16 mouse cellular contexts compared by ENCODE assay signal in the genomic region with DNA sequence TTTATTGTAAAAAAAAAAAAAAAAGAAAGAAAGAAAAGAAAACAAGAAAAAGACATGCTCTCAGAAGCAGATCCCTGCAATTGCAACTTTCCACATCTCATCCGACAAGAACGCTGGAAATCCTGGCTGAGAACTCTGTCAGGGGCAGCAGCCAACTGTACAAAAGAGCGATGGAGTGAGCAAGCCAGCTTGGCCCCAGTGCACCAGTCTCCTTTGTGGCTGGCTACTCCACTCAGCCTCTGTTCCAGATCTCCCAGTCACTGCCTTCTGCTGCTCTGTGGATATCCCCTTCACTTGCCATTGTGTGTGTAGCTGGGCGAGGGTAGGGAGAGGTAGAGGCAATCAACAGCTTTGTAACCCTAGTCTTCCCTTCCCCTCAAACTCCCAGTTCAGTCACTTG. TPM values are rescaled to one million over a fixed set of nuclear protein-coding genes. Genes with fewer than 3 reads are reported as not detected.
DNase-seq lines count a peak whose midpoint lies in the region; ATAC-seq and TF ChIP-seq lines count a peak whose summit lies in the region.
"Had no signal": no experiment of that assay in that cellular context is flagged by ENCODE, and none has a peak within 500 bp of the region (broad histone marks: within the 10 kb centered on the region; RNA-seq: fewer than 3 reads in every experiment).

No protein-coding gene starts in this region.

- ATAC-seq in lung, postnatal 0 days: no peak
- ATAC-seq: intestine, embryonic 16.5 days had no signal

- DNase-seq in adrenal gland, adult 8-10 months: peak; percentile 9
- DNase-seq in adrenal gland, postnatal 4 days (ENCODE audit: low spot score in 2 of 2): no peak
- DNase-seq in heart, adult 11 months: peak; percentile 87
- DNase-seq in heart, adult 8-10 months (ENCODE audit: low spot score): no peak
- peak; percentile 6 for DNase-seq in lung, postnatal 36 days
- DNase-seq in lung, postnatal 0 days (ENCODE audit: low spot score): no peak
- peak; percentile 19 for DNase-seq in gastrocnemius, postnatal 25 days
- no peak for DNase-seq in limb, embryonic 10.5 days (ENCODE audit: low spot score)
- DNase-seq: cerebellum, adult 2 months; embryo, embryonic 11 days; kidney, postnatal 25 days; liver, embryonic 13.5 days; thymus, postnatal 25 days had no signal

- no peaks in the 10 kb centered on the region for H3K9me3 ChIP-seq in lung, postnatal 0 days (ENCODE audit: low read length)
- no peaks in the 10 kb centered on the region for H3K9me3 ChIP-seq in limb, embryonic 10.5 days (replicated peaks)
- H3K9me3 ChIP-seq: liver, embryonic 13.5 days had no signal

- no peaks in the 10 kb centered on the region for H3K36me3 ChIP-seq in lung, postnatal 0 days (ENCODE audit: insufficient read depth, low read length)
- H3K36me3 ChIP-seq in limb, embryonic 10.5 days: no peaks in the 10 kb centered on the region
- H3K36me3 ChIP-seq: liver, embryonic 13.5 days had no signal

- TF ChIP-seq EP300 in lung, postnatal 0 days (IDR thresholded peaks at IDR 0.05): no peak

- H3K9ac ChIP-seq in lung, postnatal 0 days (replicated peaks; ENCODE audit: low read depth): no peak overlapping the region
- H3K9ac ChIP-seq: liver, embryonic 13.5 days had no signal

- no peak overlapping the region for H3K27ac ChIP-seq in lung, postnatal 0 days (ENCODE audit: low read length)
- no peak overlapping the region for H3K27ac ChIP-seq in limb, embryonic 10.5 days
- H3K27ac ChIP-seq: liver, embryonic 13.5 days had no signal

- TF ChIP-seq CTCF in lung, postnatal 0 days (IDR thresholded peaks at IDR 0.05): no peak

- H3K4me2 ChIP-seq in lung, postnatal 0 days (replicated peaks; ENCODE audit: low read depth, low read length): no peak overlapping the region
- H3K4me2 ChIP-seq: liver, embryonic 13.5 days; midbrain, embryonic 11.5 days had no signal

- 78% methylated on average over 4 of the region's 4 CpGs for WGBS in lung, postnatal 0 days
- WGBS in limb, embryonic 10.5 days: 90% methylated on average over 4 of the region's 4 CpGs

- no peak overlapping the region for H3K4me3 ChIP-seq in lung, postnatal 0 days (ENCODE audit: low read depth, low read length)
- H3K4me3 ChIP-seq in limb, embryonic 10.5 days: no peak overlapping the region
- H3K4me3 ChIP-seq: erythroblast, embryonic 14.5 days; liver, embryonic 13.5 days had no signal

- no peaks in the 10 kb centered on the region for H3K4me1 ChIP-seq in lung, postnatal 0 days (ENCODE audit: insufficient read depth, low read depth, low read length)
- H3K4me1 ChIP-seq in limb, embryonic 10.5 days: no peaks in the 10 kb centered on the region
- H3K4me1 ChIP-seq: liver, embryonic 13.5 days had no signal

- H3K27me3 ChIP-seq in lung, postnatal 0 days (replicated peaks; ENCODE audit: insufficient read depth, low read length): no peaks in the 10 kb centered on the region
- H3K27me3 ChIP-seq in limb, embryonic 10.5 days (ENCODE audit: low read depth, poor library complexity, severe bottlenecking): no peaks in the 10 kb centered on the region
- H3K27me3 ChIP-seq: liver, embryonic 13.5 days had no signal

RNA-seq across cellular contexts. Expression of a gene that starts 18.4 kb away (rescaled TPM):
- total RNA-seq in adrenal gland, adult 8-10 months (2022): not detected
- total RNA-seq in adrenal gland, postnatal 4 days (2021): under 1 TPM in 1 of 2 experiments, not detected in 1; 0.53 TPM
- not detected for total RNA-seq in heart, adult 8-10 months (2022)
- polyA plus RNA-seq in lung, postnatal 0 days (2015; fragmentation: Nextera tagmentation; extraction: Ambion mirVana): 22.1 and 24.2 TPM in 2 replicates
- total RNA-seq in gastrocnemius, postnatal 25 days (2021): not detected
- 0.70 and 0.90 TPM in 2 replicates for polyA plus RNA-seq in limb, embryonic 10.5 days (2016; fragmentation: Nextera tagmentation; extraction: Ambion mirVana)
- polyA plus RNA-seq: erythroblast, embryonic 14.5 days had no signal

Comparison
In these comparisons a context has a peak if more than half of its experiments do, and no peak if none do; other contexts are left out.
1. DNase-seq: peak in adrenal gland, adult 8-10 months (single experiment), heart, adult 11 months (single experiment), lung, postnatal 36 days (single experiment) and gastrocnemius, postnatal 25 days (single experiment); none in adrenal gland, postnatal 4 days (0 of 2), heart, adult 8-10 months (single experiment), lung, postnatal 0 days (single experiment) and limb, embryonic 10.5 days (single experiment).